In the genomic region with DNA sequence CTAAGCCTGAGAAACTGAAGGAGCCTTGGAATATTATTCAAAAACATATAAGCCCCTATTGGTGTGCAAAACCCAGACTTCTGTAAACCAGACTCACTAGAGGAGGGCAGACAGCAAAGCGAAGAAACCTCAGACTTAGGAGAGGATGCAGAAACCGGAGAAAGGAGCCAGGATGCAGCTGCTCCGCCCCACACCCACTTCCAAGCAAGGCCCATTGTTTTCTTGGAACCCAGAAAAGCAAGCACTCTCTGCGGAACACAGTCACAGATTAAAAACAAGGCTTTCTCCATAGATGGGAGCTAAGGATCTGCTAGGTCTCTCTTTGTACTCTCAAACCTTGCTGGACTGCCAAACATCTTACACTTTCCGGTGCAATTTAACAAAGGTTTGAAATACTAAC, we compare ENCODE assay signal across 12 mouse cellular contexts. TPM values are rescaled to one million over a fixed set of nuclear protein-coding genes. Genes with fewer than 3 reads are reported as not detected.
DNase-seq lines count a peak whose midpoint lies in the region; ATAC-seq lines count a peak whose summit lies in the region.
"Had no signal": no experiment of that assay in that cellular context is flagged by ENCODE, and none has a peak within 500 bp of the region (broad histone marks: within the 10 kb centered on the region; RNA-seq: fewer than 3 reads in every experiment).

No protein-coding gene starts in this region.

- no peak overlapping the region for H3K4me3 ChIP-seq in heart, embryonic 13.5 days
- no peak overlapping the region for H3K4me3 ChIP-seq in lung, embryonic 15.5 days
- no peak overlapping the region for H3K4me3 ChIP-seq in embryonic facial prominence, embryonic 14.5 days (ENCODE audit: low read depth, low read length)
- no peak overlapping the region for H3K4me3 ChIP-seq in midbrain, embryonic 13.5 days (replicated peaks)

- H3K27ac ChIP-seq in heart, embryonic 13.5 days (replicated peaks) = peak overlapping the region; percentile 21; the same call in 1 of the 2 replicates
- peak overlapping the region; percentile 77 for H3K27ac ChIP-seq in lung, embryonic 15.5 days
- no peak overlapping the region; the same call in 1 of the 2 replicates for H3K27ac ChIP-seq in embryonic facial prominence, embryonic 14.5 days (replicated peaks; ENCODE audit: low read depth, low read length)
- H3K27ac ChIP-seq in midbrain, embryonic 13.5 days = no peak overlapping the region

- no peak overlapping the region for H3K9ac ChIP-seq in heart, embryonic 13.5 days
- H3K9ac ChIP-seq in lung, embryonic 15.5 days = no peak overlapping the region
- H3K9ac ChIP-seq in embryonic facial prominence, embryonic 14.5 days (ENCODE audit: low read depth, low read length) = no peak overlapping the region
- no peak overlapping the region for H3K9ac ChIP-seq in midbrain, embryonic 13.5 days (replicated peaks)

- H3K4me1 ChIP-seq in heart, embryonic 13.5 days = peaks cover 31% of the 10 kb centered on the region
- H3K4me1 ChIP-seq in lung, embryonic 15.5 days = peaks cover 33% of the 10 kb centered on the region
- no peaks in the 10 kb centered on the region for H3K4me1 ChIP-seq in embryonic facial prominence, embryonic 14.5 days (ENCODE audit: control insufficient read depth, insufficient read depth, low read length)
- peaks cover 9% of the 10 kb centered on the region; the same call in 1 of the 2 replicates for H3K4me1 ChIP-seq in midbrain, embryonic 13.5 days (replicated peaks)

- intact Hi-C loops in heart, postnatal 36 days (cut with DNase I) = no loop called here

- no peaks in the 10 kb centered on the region for H3K27me3 ChIP-seq in heart, embryonic 13.5 days (replicated peaks)
- no peaks in the 10 kb centered on the region for H3K27me3 ChIP-seq in lung, embryonic 15.5 days
- H3K27me3 ChIP-seq in embryonic facial prominence, embryonic 14.5 days (replicated peaks; ENCODE audit: control insufficient read depth, insufficient read depth, low read length) = no peaks in the 10 kb centered on the region
- H3K27me3 ChIP-seq in midbrain, embryonic 13.5 days = 0 out of 2 replicates have a peak, but pooled peaks cover 2% of the 10 kb centered on the region

- 59% methylated on average over 5 of the region's 5 CpGs for WGBS in heart, embryonic 13.5 days
- 43% methylated on average over 5 of the region's 5 CpGs for WGBS in lung, embryonic 15.5 days
- WGBS in embryonic facial prominence, embryonic 14.5 days = 30% methylated on average over 5 of the region's 5 CpGs
- WGBS in midbrain, embryonic 13.5 days = 25% methylated on average over 5 of the region's 5 CpGs

- H3K4me2 ChIP-seq in heart, embryonic 13.5 days = no peak overlapping the region
- H3K4me2 ChIP-seq in lung, embryonic 15.5 days = no peak overlapping the region
- no peak overlapping the region for H3K4me2 ChIP-seq in embryonic facial prominence, embryonic 14.5 days (ENCODE audit: low read depth, low read length)
- H3K4me2 ChIP-seq in midbrain, embryonic 13.5 days (replicated peaks) = 0 out of 2 replicates have a peak overlapping the region, but pooled peaks have one; percentile 6
- H3K4me2 ChIP-seq: liver, embryonic 11.5 days had no signal

- H3K9me3 ChIP-seq in heart, embryonic 13.5 days = no peaks in the 10 kb centered on the region
- no peaks in the 10 kb centered on the region for H3K9me3 ChIP-seq in lung, embryonic 15.5 days
- H3K9me3 ChIP-seq in embryonic facial prominence, embryonic 14.5 days (ENCODE audit: control insufficient read depth, low read length) = no peaks in the 10 kb centered on the region
- no peaks in the 10 kb centered on the region for H3K9me3 ChIP-seq in midbrain, embryonic 13.5 days

- ATAC-seq in heart, embryonic 13.5 days (ENCODE audit: extremely low read depth, insufficient number of reproducible peaks, low FRiP score, low TSS enrichment) = no peak
- 0 out of 2 replicates have a peak, but pooled peaks have one; percentile 39 for ATAC-seq in lung, embryonic 15.5 days (ENCODE audit: borderline replicate concordance, extremely low read depth, low FRiP score, low TSS enrichment)
- no peak for ATAC-seq in embryonic facial prominence, embryonic 14.5 days (ENCODE audit: low read depth)
- 0 out of 2 replicates have a peak, but pooled peaks have one; percentile 24 for ATAC-seq in midbrain, embryonic 13.5 days
- ATAC-seq: hindbrain, postnatal 0 days had no signal

- DNase-seq in heart, postnatal 36 days = no peak
- no peak for DNase-seq in lung, postnatal 14 days
- DNase-seq in embryonic facial prominence, embryonic 14.5 days (ENCODE audit: low spot score) = peak; percentile 34
- DNase-seq in right cerebral cortex, postnatal 10 days (ENCODE audit: low spot score in 2 of 2) = no peak
- DNase-seq: cerebellum, adult 18-20 months; thymus, postnatal 36 days had no signal

- H3K36me3 ChIP-seq in heart, embryonic 13.5 days = no peaks in the 10 kb centered on the region
- no peaks in the 10 kb centered on the region for H3K36me3 ChIP-seq in lung, embryonic 15.5 days
- H3K36me3 ChIP-seq in embryonic facial prominence, embryonic 14.5 days (ENCODE audit: control insufficient read depth, insufficient read depth, low read length) = no peaks in the 10 kb centered on the region
- H3K36me3 ChIP-seq in midbrain, embryonic 13.5 days = no peaks in the 10 kb centered on the region

RNA-seq across cellular contexts. Expression of a gene that starts 17.2 kb away (rescaled TPM):
- polyA plus RNA-seq in heart, embryonic 13.5 days (2015; fragmentation: Nextera tagmentation; extraction: Ambion mirVana) = 82.0 and 91.8 TPM in 2 replicates
- total RNA-seq in heart, postnatal 36 days (2021) = 100 to 1,000 TPM; 102 to 117 TPM
- 53.2 and 57.0 TPM in 2 replicates for polyA plus RNA-seq in lung, embryonic 15.5 days (2015; fragmentation: Nextera tagmentation; extraction: Ambion mirVana)
- polyA plus RNA-seq in embryonic facial prominence, embryonic 14.5 days (2014; fragmentation: Nextera tagmentation; extraction: Ambion mirVana) = 47.3 and 50.3 TPM in 2 replicates
- polyA plus RNA-seq in midbrain, embryonic 13.5 days (2015; fragmentation: Nextera tagmentation; extraction: Ambion mirVana) = 109 and 114 TPM in 2 replicates

RNA-seq across cellular contexts. Expression of a gene that starts 17.2 kb away (rescaled TPM):
- not detected in 2 replicates for polyA plus RNA-seq in heart, embryonic 13.5 days (2015; fragmentation: Nextera tagmentation; extraction: Ambion mirVana)
- 1 to 10 TPM in 1 of 2 experiments, not detected in 1; 1.8 TPM for total RNA-seq in heart, postnatal 36 days (2021)
- not detected in 2 replicates for polyA plus RNA-seq in lung, embryonic 15.5 days (2015; fragmentation: Nextera tagmentation; extraction: Ambion mirVana)
- polyA plus RNA-seq in embryonic facial prominence, embryonic 14.5 days (2014; fragmentation: Nextera tagmentation; extraction: Ambion mirVana) = not detected in 2 replicates
- polyA plus RNA-seq in midbrain, embryonic 13.5 days (2015; fragmentation: Nextera tagmentation; extraction: Ambion mirVana) = 0.34 TPM in 1 of 2 replicates, not detected in the other
- total RNA-seq: ES-E14; hindbrain, postnatal 0 days had no signal
- polyA plus RNA-seq: liver, embryonic 11.5 days had no signal

RNA-seq across cellular contexts. Expression of a gene that starts 33.0 kb away (rescaled TPM):
- not detected in 2 replicates for polyA plus RNA-seq in heart, embryonic 13.5 days (2015; fragmentation: Nextera tagmentation; extraction: Ambion mirVana)
- total RNA-seq in heart, postnatal 36 days (2021) = not detected
- polyA plus RNA-seq in lung, embryonic 15.5 days (2015; fragmentation: Nextera tagmentation; extraction: Ambion mirVana) = not detected in 2 replicates
- polyA plus RNA-seq in embryonic facial prominence, embryonic 14.5 days (2014; fragmentation: Nextera tagmentation; extraction: Ambion mirVana) = not detected in 2 replicates
- polyA plus RNA-seq in midbrain, embryonic 13.5 days (2015; fragmentation: Nextera tagmentation; extraction: Ambion mirVana) = not detected in 2 replicates
- total RNA-seq: ES-E14; hindbrain, postnatal 0 days had no signal
- polyA plus RNA-seq: liver, embryonic 11.5 days had no signal

RNA-seq across cellular contexts. Expression of a gene that starts 58.1 kb away (rescaled TPM):
- polyA plus RNA-seq in heart, embryonic 13.5 days (2015; fragmentation: Nextera tagmentation; extraction: Ambion mirVana) = 18.4 and 19.0 TPM in 2 replicates
- total RNA-seq in heart, postnatal 36 days (2021) = 1 to 10 TPM; 1.4 to 2.4 TPM
- 44.2 and 44.8 TPM in 2 replicates for polyA plus RNA-seq in lung, embryonic 15.5 days (2015; fragmentation: Nextera tagmentation; extraction: Ambion mirVana)
- 46.9 and 47.6 TPM in 2 replicates for polyA plus RNA-seq in embryonic facial prominence, embryonic 14.5 days (2014; fragmentation: Nextera tagmentation; extraction: Ambion mirVana)
- 8.7 and 9.2 TPM in 2 replicates for polyA plus RNA-seq in midbrain, embryonic 13.5 days (2015; fragmentation: Nextera tagmentation; extraction: Ambion mirVana)

Comparison
In these comparisons a context has a peak if more than half of its experiments do, and no peak if none do; other contexts are left out.
1. ATAC-seq: peak in lung, embryonic 15.5 days (single experiment) and midbrain, embryonic 13.5 days (single experiment); none in heart, embryonic 13.5 days (single experiment) and embryonic facial prominence, embryonic 14.5 days (single experiment).
2. H3K27ac ChIP-seq: peak in heart, embryonic 13.5 days (single experiment) and lung, embryonic 15.5 days (single experiment); none in embryonic facial prominence, embryonic 14.5 days (single experiment) and midbrain, embryonic 13.5 days (single experiment).